Mouse (Mus musculus) ES-Bruce4 (cell line): ENCODE results near the gene Tmem260. TPM values are rescaled to one million over a fixed set of nuclear protein-coding genes. Genes with fewer than 3 reads are reported as not detected.
"Not testable (repeated sequence)": the region's sequence is repeated elsewhere in the genome, so short reads cannot be mapped to it uniquely, and the experiment has no call there.

Experiments
- H3K27ac ChIP-seq: 2 replicates; pipeline ENCODE4 v1.5.1; 2012; ENCODE audit warnings: low read length, inconsistent platforms; ENCODE audit not compliant: insufficient read depth
- H3K27me3 ChIP-seq: 2 replicates; pipeline ENCODE4 v1.6.1; 2012; ENCODE audit warnings: mild to moderate bottlenecking, low read length, inconsistent platforms; ENCODE audit not compliant: control insufficient read depth, poor library complexity, insufficient read depth, severe bottlenecking
- H3K36me3 ChIP-seq: 2 replicates; pipeline ENCODE4 v1.6.1; 2012; ENCODE audit warnings: inconsistent platforms, mild to moderate bottlenecking, low read length, moderate library complexity; ENCODE audit not compliant: control insufficient read depth, poor library complexity, insufficient read depth, severe bottlenecking
- H3K4me1 ChIP-seq: one replicate; pipeline ENCODE4 v1.8.1; 2011; ENCODE audit warnings: low read length; ENCODE audit not compliant: control insufficient read depth, insufficient read depth
- H3K4me3 ChIP-seq: 2 replicates; pipeline ENCODE4 v1.5.1; 2011; ENCODE audit warnings: low read depth, mild to moderate bottlenecking, low read length
- H3K9ac ChIP-seq: 2 replicates; pipeline ENCODE4 v1.6.1; 2012; ENCODE audit warnings: low read depth, mild to moderate bottlenecking, inconsistent platforms; ENCODE audit not compliant: poor library complexity, severe bottlenecking
- H3K9me3 ChIP-seq: replicated peaks from 2 replicates; pipeline ENCODE4 v1.6.1; 2012; ENCODE audit warnings: mild to moderate bottlenecking, low read length, inconsistent platforms; ENCODE audit not compliant: control insufficient read depth, poor library complexity, insufficient read depth, severe bottlenecking
- CTCF ChIP-seq: IDR thresholded peaks from one replicate; pipeline ENCODE4 v1.8.1; 2011; ENCODE audit warnings: low read depth, low read length
- EP300 ChIP-seq: IDR thresholded peaks from 2 replicates; pipeline ENCODE4 v1.6.1; 2011; ENCODE audit warnings: low read depth, low read length; ENCODE audit not compliant: insufficient read depth
- POLR2A ChIP-seq: IDR thresholded peaks from one replicate; pipeline ENCODE4 v1.8.1; 2011; ENCODE audit warnings: low read length; ENCODE audit not compliant: insufficient read depth
- polyA plus RNA-seq: library from polyadenylated mRNA; stranded (reverse); fragments of >200 nt; gene quantifications from 2 replicates; pipeline ENCODE4 v1.2.4, GENCODE M21; 2011; ENCODE audit warnings: low read depth; ENCODE audit not compliant: missing spikeins, insufficient read depth, insufficient read length

Gene Tmem260
- polyA plus RNA-seq, 1 experiment, result 14.7 TPM

DNA sequence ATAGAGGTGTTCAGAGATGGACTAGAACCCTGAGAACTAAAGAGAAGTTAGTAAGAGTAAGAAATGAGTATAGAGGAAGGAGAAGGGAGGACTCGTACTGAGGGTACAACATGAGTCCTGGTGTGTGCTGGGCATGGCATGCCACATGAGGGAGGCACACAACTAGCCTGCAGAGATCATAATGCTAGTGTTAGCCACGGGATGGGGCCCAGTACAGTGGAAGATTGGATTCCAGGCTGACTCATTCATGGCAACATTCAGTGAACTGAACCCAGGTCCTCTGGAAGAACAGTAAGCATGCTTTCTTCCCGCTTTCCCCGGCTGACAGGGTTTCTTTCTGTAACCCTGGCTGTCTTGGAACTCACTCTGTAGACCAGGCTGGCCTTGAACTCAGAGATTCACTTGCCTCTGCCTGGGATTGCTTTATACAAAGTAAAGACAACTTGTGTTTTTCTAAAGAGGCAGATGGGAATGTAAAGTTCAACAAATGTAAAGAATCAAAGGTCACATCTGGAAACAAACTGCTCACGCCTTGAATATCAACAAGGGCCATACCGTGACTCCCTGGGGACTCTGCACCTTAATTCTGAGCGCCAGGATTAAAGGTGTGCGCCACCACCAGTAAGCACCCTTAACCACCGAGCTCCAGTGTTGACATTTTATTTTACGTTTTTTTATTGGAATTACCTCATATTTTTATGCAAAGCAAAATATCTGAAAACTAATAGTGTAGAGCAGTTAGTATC is 25.0 kb downstream of the Tmem260 start:
- H3K27ac ChIP-seq, result no peak overlapping the region

DNA sequence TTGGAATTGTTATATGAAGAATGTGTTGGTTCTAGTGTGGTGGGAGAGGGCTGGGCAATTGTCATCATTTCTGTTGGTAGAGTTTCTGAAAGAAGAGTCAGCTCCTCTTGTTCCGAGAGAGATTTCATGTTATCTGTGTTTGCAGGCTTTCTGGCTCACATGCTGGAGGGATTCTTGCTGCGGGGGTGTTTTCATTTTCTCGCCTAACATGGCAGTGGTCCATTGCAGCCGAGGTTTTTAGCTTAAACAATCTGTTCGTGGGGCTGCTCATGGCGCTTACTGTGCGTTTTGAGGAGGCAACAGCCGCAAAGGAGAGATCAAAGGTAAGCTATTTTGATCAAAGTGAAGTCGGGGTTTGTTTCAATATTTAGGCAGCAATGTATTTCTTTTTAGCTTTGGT is 26.3 kb downstream of the Tmem260 start:
- Histone ChIP-seq H3K27ac (no peak overlapping the region), H3K9me3 (no peaks in the 10 kb centered on the region), H3K4me3 (no peak overlapping the region), H3K9ac (no peak overlapping the region), H3K4me1 (no peaks in the 10 kb centered on the region), H3K27me3 (no peaks in the 10 kb centered on the region; the same call in none of the 2 replicates), H3K36me3 (no peaks in the 10 kb centered on the region)
- TF ChIP-seq POLR2A (no peak), CTCF (no peak), EP300 (no peak)

More for the DNA sequence above, 25.0 kb downstream of the Tmem260 start:
- no peaks in the 10 kb centered on the region; the same call in none of the 2 replicates for H3K27me3 ChIP-seq
- no peaks in the 10 kb centered on the region for H3K36me3 ChIP-seq
- H3K4me1 ChIP-seq, result no peaks in the 10 kb centered on the region
- no peak overlapping the region for H3K4me3 ChIP-seq
- no peaks in the 10 kb centered on the region for H3K9me3 ChIP-seq
- no peak for TF ChIP-seq POLR2A
- H3K9ac ChIP-seq, result no peak overlapping the region

DNA sequence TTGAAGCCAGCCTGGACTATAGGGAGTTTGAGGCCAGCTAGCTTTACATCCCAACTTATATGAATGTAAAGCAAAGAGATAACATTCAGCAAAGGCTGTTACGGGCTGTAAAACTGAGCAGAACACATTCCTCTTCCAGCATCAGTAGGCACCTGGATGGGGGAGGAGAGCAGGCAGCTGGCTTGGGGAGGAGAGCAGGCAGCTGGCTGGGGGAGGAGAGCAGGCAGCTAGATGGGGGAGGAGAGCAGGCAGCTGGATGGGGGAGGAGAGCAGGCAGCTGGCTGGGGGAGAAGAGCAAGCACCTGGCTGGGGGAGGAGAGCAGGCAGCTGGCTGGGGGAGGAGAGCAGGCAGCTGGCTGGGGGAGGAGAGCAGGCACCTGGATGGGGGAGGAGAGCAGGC is 29.4 kb downstream of the Tmem260 start:
- no peak overlapping the region for H3K9ac ChIP-seq
- H3K9me3 ChIP-seq, result no peaks in the 10 kb centered on the region
- no peak overlapping the region for H3K27ac ChIP-seq
- 0 out of 2 replicates have a peak, but pooled peaks have one; percentile 43 for TF ChIP-seq EP300
- TF ChIP-seq POLR2A, result no peak
- no peak overlapping the region for H3K4me3 ChIP-seq
- no peaks in the 10 kb centered on the region for H3K4me1 ChIP-seq
- no peaks in the 10 kb centered on the region; the same call in 1 of the 2 replicates for H3K36me3 ChIP-seq
- H3K27me3 ChIP-seq, result no peaks in the 10 kb centered on the region; the same call in 1 of the 2 replicates

DNA sequence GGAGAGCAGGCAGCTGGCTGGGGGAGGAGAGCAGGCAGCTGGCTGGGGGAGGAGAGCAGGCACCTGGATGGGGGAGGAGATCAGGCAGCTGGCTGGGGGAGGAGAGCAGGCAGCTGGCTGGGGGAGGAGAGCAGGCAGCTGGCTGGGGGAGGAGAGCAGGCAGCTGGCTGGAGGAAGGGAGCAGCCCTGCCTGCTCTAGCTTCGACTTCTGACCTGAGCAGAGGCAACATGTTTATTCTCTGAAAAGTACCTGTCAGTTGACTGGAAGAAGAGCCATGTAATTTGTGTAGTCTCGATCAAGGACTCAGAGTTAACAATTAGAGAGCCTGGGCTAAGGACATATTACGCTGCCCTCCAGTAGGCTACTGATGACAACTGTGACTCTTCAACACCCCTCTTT is 29.9 kb downstream of the Tmem260 start:
- H3K4me1 ChIP-seq, H3K9ac ChIP-seq: not testable (repeated sequence)
- 0 out of 2 replicates have a peak overlapping the region, but pooled peaks have one; percentile 60 for H3K27ac ChIP-seq

DNA sequence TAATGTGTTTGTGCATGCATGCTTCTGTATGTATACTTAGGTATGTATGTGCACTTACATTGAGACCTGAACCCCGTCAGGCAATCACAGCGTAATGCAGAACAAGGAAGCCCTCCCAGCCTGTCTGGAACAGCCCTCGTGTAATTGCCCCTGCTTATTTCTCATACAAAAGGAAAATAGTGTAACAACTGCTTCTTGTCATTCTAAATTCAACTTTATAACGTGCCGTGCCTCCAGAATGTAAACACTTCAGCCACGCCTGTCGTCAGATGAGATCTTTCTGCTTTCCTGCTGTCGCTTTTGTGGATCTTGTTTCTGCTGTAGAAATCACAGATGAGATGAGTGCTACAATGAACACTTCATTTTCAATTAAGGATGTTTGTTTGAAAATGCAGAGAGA is 30.4 kb downstream of the Tmem260 start:
- no peak overlapping the region for H3K4me3 ChIP-seq
- H3K27me3 ChIP-seq, result no peaks in the 10 kb centered on the region; the same call in 1 of the 2 replicates
- no peaks in the 10 kb centered on the region for H3K9me3 ChIP-seq
- H3K4me1 ChIP-seq, result no peaks in the 10 kb centered on the region
- TF ChIP-seq POLR2A (no peak), CTCF (no peak), EP300 (no peak)
- no peaks in the 10 kb centered on the region; the same call in 1 of the 2 replicates for H3K36me3 ChIP-seq
- no peak overlapping the region for H3K9ac ChIP-seq
- H3K27ac ChIP-seq, result 0 out of 2 replicates have a peak overlapping the region, but pooled peaks have one; percentile 60

More for the DNA sequence above, 29.9 kb downstream of the Tmem260 start:
- H3K4me3 ChIP-seq, H3K36me3 ChIP-seq, H3K27me3 ChIP-seq, H3K9me3 ChIP-seq: not testable (repeated sequence)

DNA sequence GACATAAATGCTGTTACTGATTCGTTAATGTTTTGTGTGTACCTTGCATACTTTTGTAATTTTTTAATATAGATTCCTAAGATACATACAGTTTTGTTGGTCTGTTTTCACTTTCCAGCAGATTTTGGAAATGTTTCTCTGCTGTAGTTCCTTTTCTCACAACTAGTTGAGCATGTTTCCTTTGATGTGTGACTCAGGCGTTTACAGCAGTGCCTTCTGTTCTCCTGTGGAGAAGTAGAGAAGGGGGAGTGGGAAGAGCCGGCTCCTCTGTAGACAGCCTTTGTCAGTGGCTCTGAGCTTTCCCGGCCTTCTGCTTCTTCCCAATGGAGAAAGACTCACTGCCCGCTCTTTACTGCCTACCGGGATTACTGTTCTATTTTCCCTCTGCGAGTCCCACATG is 35.7 kb downstream of the Tmem260 start:
- Histone ChIP-seq H3K27me3 (no peaks in the 10 kb centered on the region; the same call in 1 of the 2 replicates), H3K9ac (no peak overlapping the region), H3K4me3 (no peak overlapping the region), H3K4me1 (no peaks in the 10 kb centered on the region), H3K9me3 (no peaks in the 10 kb centered on the region), H3K36me3 (no peaks in the 10 kb centered on the region; the same call in 1 of the 2 replicates), H3K27ac (no peak overlapping the region)
- TF ChIP-seq POLR2A, result no peak
- TF ChIP-seq CTCF, result no peak
- TF ChIP-seq EP300, result no peak
